Mouse (Mus musculus) c-Kit-positive CD71-positive TER-119-negative erythroid progenitor cells, embryonic 14.5 days (primary cell): ENCODE data around the gene Gm960.
A peak's percentile ranks its signal among the peaks of the same experiment; 100 is the strongest.

Source experiments
- DNase-seq: peaks from one replicate; pipeline ENCODE4 v3.0.0-alpha.2; 2013; ENCODE audit warnings: low read depth

The Gm960 gene

GRCm38 (mm10) chr19:4623419-4623818 lies 75.0 kb downstream of the Gm960 start:
- DNase-seq = no peak

- DNase-seq = no peak
Observed at GRCm38 (mm10) chr19:4622780-4623179, 75.7 kb downstream of the Gm960 start.

GRCm38 (mm10) chr19:4620721-4621120 lies 77.7 kb downstream of the Gm960 start:
- DNase-seq = no peak

DNA sequence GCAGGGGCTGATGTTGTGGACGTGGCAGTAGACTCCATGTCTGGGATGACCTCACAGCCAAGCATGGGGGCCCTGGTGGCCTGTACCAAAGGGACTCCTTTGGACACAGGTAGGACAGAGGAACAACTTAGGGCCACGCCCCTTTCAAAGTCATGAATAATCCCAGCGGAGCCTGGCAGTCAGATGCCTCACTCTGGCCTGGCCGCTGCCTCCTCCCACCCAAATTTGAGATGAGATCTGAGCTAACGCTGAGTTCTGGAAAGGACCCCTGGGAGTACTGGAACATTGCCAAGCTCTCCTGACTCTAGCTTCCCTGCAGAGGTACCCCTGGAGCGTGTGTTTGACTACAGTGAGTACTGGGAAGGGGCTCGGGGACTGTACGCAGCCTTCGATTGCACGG lies 79.0 kb downstream of the Gm960 start:
- no peak for DNase-seq

DNA sequence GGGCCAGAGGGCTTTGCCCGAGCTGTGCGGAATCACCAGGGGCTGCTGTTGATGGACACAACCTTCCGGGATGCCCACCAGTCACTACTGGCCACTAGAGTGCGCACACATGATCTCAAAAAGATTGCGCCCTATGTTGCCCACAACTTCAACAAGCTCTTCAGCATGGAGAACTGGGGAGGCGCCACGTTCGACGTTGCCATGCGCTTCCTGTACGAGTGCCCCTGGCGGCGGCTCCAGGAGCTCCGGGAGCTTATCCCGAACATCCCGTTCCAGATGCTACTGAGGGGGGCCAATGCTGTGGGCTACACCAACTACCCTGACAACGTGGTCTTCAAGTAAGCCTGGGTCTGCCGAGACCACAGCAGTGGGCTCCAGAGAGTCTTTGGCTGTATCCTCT lies 80.3 kb downstream of the Gm960 start:
- no peak for DNase-seq

GRCm38 (mm10) chr19:4616546-4616945 lies 81.9 kb downstream of the Gm960 start:
- DNase-seq = no peak

DNA sequence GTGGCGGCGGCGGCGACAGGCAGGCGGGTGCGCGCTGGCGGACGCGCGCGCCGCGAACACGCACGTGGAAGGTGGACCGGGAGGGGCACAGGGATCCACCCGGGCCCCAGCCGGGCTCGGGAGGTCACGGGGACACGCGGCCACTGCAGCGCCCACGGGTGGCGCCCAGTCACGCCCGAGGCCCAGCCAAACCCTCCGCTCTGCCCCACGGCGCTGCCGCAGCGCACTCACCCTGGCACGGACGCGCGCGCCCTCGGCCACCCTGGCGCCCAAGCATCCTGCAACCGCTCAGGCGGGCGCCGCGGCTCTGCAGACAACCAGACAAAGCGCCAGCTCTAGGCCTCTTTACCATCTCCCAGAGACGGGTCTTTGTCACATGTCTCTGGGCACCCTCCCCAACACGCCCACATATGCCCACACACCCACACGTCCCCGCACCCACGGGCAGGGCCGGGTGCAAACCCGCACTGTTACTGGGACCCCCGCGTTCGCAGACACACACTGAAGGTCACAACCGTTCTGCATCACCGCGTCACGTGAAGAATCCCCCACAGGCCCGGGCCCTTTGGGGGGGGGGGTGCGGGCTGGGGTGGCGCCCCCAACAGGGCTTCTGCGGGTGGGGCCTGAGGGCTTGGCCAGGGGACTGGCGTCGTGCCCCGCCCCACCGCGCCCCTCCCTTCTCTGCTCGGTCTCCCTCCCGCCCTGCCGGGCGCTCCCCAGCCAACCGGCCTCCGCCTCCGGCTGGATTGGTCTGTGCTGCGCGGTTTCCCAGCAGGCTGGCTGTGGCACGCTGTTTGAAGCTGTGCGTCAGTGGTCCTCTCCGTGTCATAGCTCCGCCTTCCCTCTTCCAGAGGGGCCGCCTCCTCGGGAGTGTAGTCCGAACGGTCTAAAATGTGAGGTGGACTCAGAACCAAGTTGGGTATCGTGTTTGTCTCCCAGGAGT lies 83.0 kb downstream of the Gm960 start, which contains the start of gene Lrfn4:
Gene Lrfn4 (minus strand): TSS at position 517 of the 943 bp plus-strand sequence.
- peak; percentile 72 for DNase-seq

- no peak for DNase-seq
Observed at GRCm38 (mm10) chr19:4614305-4615150, 83.9 kb downstream of the Gm960 start.

- DNase-seq = no peak
Observed at GRCm38 (mm10) chr19:4613464-4614304, 84.8 kb downstream of the Gm960 start.

DNA sequence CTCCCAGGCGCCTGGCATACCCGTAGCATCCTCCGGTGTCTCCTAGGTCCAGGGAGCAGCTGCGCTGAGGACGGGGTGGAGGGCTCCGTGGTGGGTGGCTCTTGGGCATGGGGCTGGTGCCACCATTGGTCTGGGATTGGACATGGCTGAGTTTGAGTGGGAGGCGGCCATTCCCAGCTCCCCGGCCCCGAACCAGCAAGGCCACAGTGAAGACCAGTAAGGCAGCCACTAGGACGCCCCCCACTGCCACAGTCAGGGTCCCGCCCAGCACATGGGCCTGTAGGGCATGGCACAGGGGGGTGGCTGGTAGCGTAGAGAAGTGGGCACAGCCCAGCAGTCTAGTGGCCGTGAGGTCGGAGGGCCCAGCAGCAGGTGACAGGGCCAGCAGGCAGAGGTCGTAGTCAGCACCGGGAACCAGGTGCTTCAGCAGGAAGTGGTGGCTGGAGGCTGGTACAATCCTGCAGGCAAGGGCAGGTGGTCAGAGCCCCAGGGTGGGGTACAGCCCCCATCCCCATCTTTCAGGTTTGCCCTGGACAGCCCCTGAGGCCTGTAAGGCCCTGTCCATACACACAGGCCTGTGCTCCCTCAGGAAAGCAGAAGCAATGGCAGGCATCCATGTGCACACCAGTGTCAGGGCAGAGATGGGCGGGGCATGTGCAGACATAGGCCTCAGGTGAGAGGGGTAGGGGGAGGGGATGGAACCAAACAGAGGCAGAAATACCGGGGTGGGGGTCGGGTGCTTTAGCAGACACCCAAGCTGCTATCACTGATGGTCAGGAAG lies 86.1 kb downstream of the Gm960 start:
- no peak for DNase-seq

DNA sequence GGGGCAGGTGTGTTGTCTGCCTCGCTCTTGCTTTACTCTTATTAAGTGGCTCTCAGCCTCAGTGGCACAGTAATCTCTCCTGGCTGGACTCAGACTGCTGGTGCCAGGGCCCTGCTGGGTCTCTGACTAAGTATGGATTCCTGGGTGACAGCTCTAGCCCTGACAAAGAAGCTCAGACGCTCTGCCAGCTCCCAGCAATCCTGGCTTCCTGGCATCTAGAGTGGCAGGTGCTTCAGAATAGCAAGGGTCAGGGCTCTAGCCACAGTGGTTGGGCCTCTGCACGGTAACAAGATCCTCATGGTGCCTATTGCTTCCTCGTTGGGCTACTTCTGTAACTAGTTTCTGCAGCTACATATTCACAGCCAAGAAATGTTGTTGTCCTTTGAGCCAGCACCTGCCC lies 88.4 kb downstream of the Gm960 start:
- no peak for DNase-seq

DNA sequence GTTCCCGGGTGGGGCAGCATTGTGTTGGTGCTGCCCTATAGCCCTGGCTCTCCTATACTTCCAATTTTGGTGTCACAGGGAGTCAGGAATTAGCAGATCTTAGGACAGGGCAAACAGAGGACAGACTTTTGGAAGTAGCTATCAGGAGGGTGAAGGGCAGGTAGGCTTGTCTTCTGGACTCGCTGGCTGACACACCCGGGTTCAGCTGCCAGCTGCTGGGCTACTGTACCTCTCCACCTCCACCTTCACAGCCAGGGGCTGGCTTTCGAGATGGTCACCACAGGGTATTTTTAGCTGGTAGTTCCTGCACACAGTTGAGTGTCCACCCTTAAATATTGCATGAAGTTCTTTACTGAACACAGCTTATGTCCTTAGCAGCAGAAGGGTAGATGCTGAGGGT lies 90.0 kb downstream of the Gm960 start:
- DNase-seq = no peak

GRCm38 (mm10) chr19:4607406-4607805 lies 91.1 kb downstream of the Gm960 start:
- no peak for DNase-seq

GRCm38 (mm10) chr19:4605654-4606053 lies 92.8 kb downstream of the Gm960 start:
- DNase-seq = no peak

- DNase-seq = no peak
Observed at GRCm38 (mm10) chr19:4603801-4604723, 94.4 kb downstream of the Gm960 start.

- no peak for DNase-seq
Observed at GRCm38 (mm10) chr19:4602459-4602858, 96.0 kb downstream of the Gm960 start.

DNA sequence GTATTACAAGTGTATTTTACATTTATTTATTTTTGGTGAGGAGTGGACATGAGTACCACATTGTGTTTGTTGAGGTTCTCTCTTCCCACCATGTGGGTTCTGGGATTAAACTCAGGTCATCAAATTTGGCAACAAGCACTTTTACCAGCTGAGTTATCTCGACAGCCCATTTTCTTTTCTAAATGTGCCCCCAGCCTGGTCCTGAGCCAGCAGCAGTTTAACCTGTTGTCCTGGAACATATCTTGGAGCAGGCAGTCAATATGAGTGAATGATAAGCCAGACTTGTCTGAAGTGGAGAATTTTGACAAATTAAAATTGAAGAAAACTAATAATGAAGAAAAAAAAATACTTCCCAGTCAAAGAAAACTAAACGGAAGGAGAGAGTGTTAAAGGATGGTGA lies 102.4 kb downstream of the Gm960 start:
- DNase-seq = no peak

DNA sequence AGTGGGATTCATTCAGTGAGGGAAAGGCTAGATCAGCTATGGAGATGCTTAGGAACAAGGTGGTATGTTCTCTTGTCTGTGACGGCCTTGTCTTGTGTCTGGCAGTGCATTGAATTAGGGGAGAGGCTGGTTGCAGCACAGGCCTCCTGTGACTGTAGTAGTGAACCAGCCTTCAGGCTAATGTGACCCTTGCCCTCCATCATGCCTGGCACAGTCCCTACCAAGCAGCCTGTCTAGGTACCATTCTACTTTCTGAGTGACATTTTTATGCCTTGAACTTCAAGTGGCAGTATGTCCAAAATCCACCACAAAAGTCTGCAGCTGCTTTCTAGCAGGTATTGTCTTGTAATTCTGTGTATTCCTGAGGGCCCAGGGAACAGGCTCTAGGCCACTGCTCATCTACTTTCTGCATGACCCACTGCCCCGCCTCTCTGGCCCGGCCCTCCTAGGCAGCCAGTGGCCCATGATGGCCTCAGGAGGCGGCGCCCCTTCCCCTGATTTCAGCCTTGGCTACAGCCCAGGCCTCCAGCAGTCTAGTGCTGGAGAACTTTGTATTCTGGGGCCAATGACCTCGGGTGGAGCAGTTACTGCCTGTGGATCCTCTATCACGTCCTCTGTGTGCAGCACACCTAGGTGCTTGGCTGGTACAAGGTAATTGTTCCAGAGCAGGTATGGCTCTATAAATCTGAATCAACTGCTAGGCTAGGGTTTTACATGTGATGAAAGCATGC lies 104.5 kb downstream of the Gm960 start:
- DNase-seq = no peak

GRCm38 (mm10) chr19:4590025-4590424 lies 108.4 kb downstream of the Gm960 start:
- no peak for DNase-seq
